Mouse (Mus musculus): ENCODE results near the gene Nenf. TPM values are rescaled to one million over a fixed set of nuclear protein-coding genes. Genes with fewer than 3 reads are reported as not detected.

The Nenf gene
- polyA plus RNA-seq, 1 experiment, result 143 TPM

- H3K27me3 ChIP-seq (ENCODE audit: control insufficient read depth, insufficient read depth, insufficient read length), result no peaks in the 10 kb centered on the region
- H3K4me3 ChIP-seq, result no peak overlapping the region
- H3K79me2 ChIP-seq (ENCODE audit: control insufficient read depth, insufficient read depth), result no peaks in the 10 kb centered on the region
- H3K4me2 ChIP-seq (ENCODE audit: low read depth), result no peak overlapping the region
- no peaks in the 10 kb centered on the region for H3K36me3 ChIP-seq (ENCODE audit: control insufficient read depth, insufficient read depth)
- TF ChIP-seq USF1 (IDR thresholded peaks at IDR 0.05; ENCODE audit: low read depth), result no peak
- TF ChIP-seq MYOG (IDR thresholded peaks at IDR 0.05; ENCODE audit: control insufficient read depth in 1 of 3, insufficient read depth in 1 of 3, insufficient read length in 2 of 3, low read depth in 2 of 3), result peak in 1 of 3 experiments; percentile 26
- TF ChIP-seq MYOD1 (IDR thresholded peaks at IDR 0.05; ENCODE audit: control insufficient read depth in 1 of 3, insufficient read length in 2 of 3, low read depth in 2 of 3), result peak in 1 of 3 experiments; percentile 52
- TF ChIP-seq REST (IDR thresholded peaks at IDR 0.05; ENCODE audit: insufficient read depth, insufficient read length), result no peak
- no peak overlapping the region for H3ac ChIP-seq (ENCODE audit: control insufficient read depth, insufficient read length)
Measured at GRCm38 (mm10) chr1:191284502-191284901, 33.5 kb downstream of the Nenf start.

GRCm38 (mm10) chr1:191283110-191284040 lies 34.6 kb downstream of the Nenf start:
- no peak overlapping the region for H3ac ChIP-seq (ENCODE audit: control insufficient read depth, insufficient read length)
- H3K27me3 ChIP-seq (ENCODE audit: control insufficient read depth, insufficient read depth, insufficient read length), result no peaks in the 10 kb centered on the region
- H3K36me3 ChIP-seq (ENCODE audit: control insufficient read depth, insufficient read depth), result no peaks in the 10 kb centered on the region
- TF ChIP-seq MYOD1 (IDR thresholded peaks at IDR 0.05; ENCODE audit: control insufficient read depth in 1 of 3, insufficient read length in 2 of 3, low read depth in 2 of 3) (peak; percentile 89 to 99 (median 96)), MAX (IDR thresholded peaks at IDR 0.05; ENCODE audit: low read depth) (no peak), E2F4 (IDR thresholded peaks at IDR 0.05; ENCODE audit: insufficient read depth) (no peak), REST (IDR thresholded peaks at IDR 0.05; ENCODE audit: insufficient read depth, insufficient read length) (no peak), TCF12 (IDR thresholded peaks at IDR 0.05; ENCODE audit: insufficient read depth, poor library complexity, severe bottlenecking) (peak; percentile 60), POLR2A (IDR thresholded peaks at IDR 0.05; ENCODE audit: insufficient read length, low read depth) (no peak), TCF3 (IDR thresholded peaks at IDR 0.05; ENCODE audit: insufficient read length, low read depth) (no peak), MYOG (IDR thresholded peaks at IDR 0.05; ENCODE audit: control insufficient read depth in 1 of 3, insufficient read depth in 1 of 3, insufficient read length in 2 of 3, low read depth in 2 of 3) (peak in 2 of 3 experiments; percentile 57 to 86)
- no peaks in the 10 kb centered on the region for H3K79me2 ChIP-seq (ENCODE audit: control insufficient read depth, insufficient read depth)
- no peak overlapping the region for H3K4me3 ChIP-seq
- H3K4me2 ChIP-seq (ENCODE audit: low read depth), result no peak overlapping the region

- H3K4me2 ChIP-seq (ENCODE audit: low read depth), result no peak overlapping the region
- TF ChIP-seq MYOG (IDR thresholded peaks at IDR 0.05; ENCODE audit: control insufficient read depth in 1 of 3, insufficient read depth in 1 of 3, insufficient read length in 2 of 3, low read depth in 2 of 3) (no peak), USF1 (IDR thresholded peaks at IDR 0.05; ENCODE audit: low read depth) (no peak), POLR2A (IDR thresholded peaks at IDR 0.05; ENCODE audit: insufficient read length, low read depth) (no peak), SRF (IDR thresholded peaks at IDR 0.05; ENCODE audit: control insufficient read depth, insufficient read length, low read depth) (no peak), POLR2AphosphoS2 (IDR thresholded peaks at IDR 0.05; ENCODE audit: insufficient read length, low read depth) (no peak), REST (IDR thresholded peaks at IDR 0.05; ENCODE audit: insufficient read depth, insufficient read length) (no peak), TCF3 (IDR thresholded peaks at IDR 0.05; ENCODE audit: insufficient read length, low read depth) (no peak), MYOD1 (IDR thresholded peaks at IDR 0.05; ENCODE audit: control insufficient read depth in 1 of 3, insufficient read length in 2 of 3, low read depth in 2 of 3) (no peak), TCF12 (IDR thresholded peaks at IDR 0.05; ENCODE audit: insufficient read depth, poor library complexity, severe bottlenecking) (no peak), E2F4 (IDR thresholded peaks at IDR 0.05; ENCODE audit: insufficient read depth) (no peak), CEBPB (IDR thresholded peaks at IDR 0.05; ENCODE audit: insufficient read depth, poor library complexity, severe bottlenecking) (no peak), MAX (IDR thresholded peaks at IDR 0.05; ENCODE audit: low read depth) (no peak)
- no peak overlapping the region for H3K4me3 ChIP-seq
- H3ac ChIP-seq (ENCODE audit: control insufficient read depth, insufficient read length), result no peak overlapping the region
- H3K27me3 ChIP-seq (ENCODE audit: control insufficient read depth, insufficient read depth, insufficient read length), result no peaks in the 10 kb centered on the region
- no peaks in the 10 kb centered on the region for H3K79me2 ChIP-seq (ENCODE audit: control insufficient read depth, insufficient read depth)
- no peaks in the 10 kb centered on the region for H3K36me3 ChIP-seq (ENCODE audit: control insufficient read depth, insufficient read depth)
Measured at GRCm38 (mm10) chr1:191282319-191282718, 35.7 kb downstream of the Nenf start.

- no peak overlapping the region for H3K4me2 ChIP-seq (ENCODE audit: low read depth)
- H3K27me3 ChIP-seq (ENCODE audit: control insufficient read depth, insufficient read depth, insufficient read length), result no peaks in the 10 kb centered on the region
- no peak for TF ChIP-seq USF1 (IDR thresholded peaks at IDR 0.05; ENCODE audit: low read depth)
- no peak for TF ChIP-seq E2F4 (IDR thresholded peaks at IDR 0.05; ENCODE audit: insufficient read depth)
- TF ChIP-seq CEBPB (IDR thresholded peaks at IDR 0.05; ENCODE audit: insufficient read depth, poor library complexity, severe bottlenecking), result no peak
- no peak for TF ChIP-seq TCF12 (IDR thresholded peaks at IDR 0.05; ENCODE audit: insufficient read depth, poor library complexity, severe bottlenecking)
- no peak for TF ChIP-seq REST (IDR thresholded peaks at IDR 0.05; ENCODE audit: insufficient read depth, insufficient read length)
- TF ChIP-seq POLR2A (IDR thresholded peaks at IDR 0.05; ENCODE audit: insufficient read length, low read depth), result no peak
- no peak for TF ChIP-seq TCF3 (IDR thresholded peaks at IDR 0.05; ENCODE audit: insufficient read length, low read depth)
- no peak for TF ChIP-seq SRF (IDR thresholded peaks at IDR 0.05; ENCODE audit: control insufficient read depth, insufficient read length, low read depth)
- TF ChIP-seq MAX (IDR thresholded peaks at IDR 0.05; ENCODE audit: low read depth), result no peak
- no peak for TF ChIP-seq POLR2AphosphoS2 (IDR thresholded peaks at IDR 0.05; ENCODE audit: insufficient read length, low read depth)
- TF ChIP-seq MYOD1 (IDR thresholded peaks at IDR 0.05; ENCODE audit: control insufficient read depth in 1 of 3, insufficient read length in 2 of 3, low read depth in 2 of 3), result no peak
- TF ChIP-seq MYOG (IDR thresholded peaks at IDR 0.05; ENCODE audit: control insufficient read depth in 1 of 3, insufficient read depth in 1 of 3, insufficient read length in 2 of 3, low read depth in 2 of 3), result no peak
- H3K36me3 ChIP-seq (ENCODE audit: control insufficient read depth, insufficient read depth), result no peaks in the 10 kb centered on the region
- no peak overlapping the region for H3ac ChIP-seq (ENCODE audit: control insufficient read depth, insufficient read length)
- H3K79me2 ChIP-seq (ENCODE audit: control insufficient read depth, insufficient read depth), result no peaks in the 10 kb centered on the region
- H3K4me3 ChIP-seq, result no peak overlapping the region
Measured at GRCm38 (mm10) chr1:191281171-191281570, 36.8 kb downstream of the Nenf start.
